Comparison of ENCODE assay signal across 10 mouse cellular contexts in genomic region chr13:84449001-84449551, GRCm38 (mm10).
DNase-seq lines count a peak whose midpoint lies in the region; ATAC-seq and TF ChIP-seq lines count a peak whose summit lies in the region.
"Had no signal": no experiment of that assay in that cellular context is flagged by ENCODE, and none has a peak within 500 bp of the region (broad histone marks: within the 10 kb centered on the region; RNA-seq: fewer than 3 reads in every experiment).

No protein-coding gene starts in this region.

- H3K9me3 ChIP-seq in lung, postnatal 0 days (ENCODE audit: low read length), result no peaks in the 10 kb centered on the region
- H3K9me3 ChIP-seq: embryonic facial prominence, embryonic 13.5 days; G1E had no signal

- H3K36me3 ChIP-seq in lung, postnatal 0 days (ENCODE audit: insufficient read depth, low read length), result no peaks in the 10 kb centered on the region
- H3K36me3 ChIP-seq: embryonic facial prominence, embryonic 13.5 days; G1E had no signal

- H3K27ac ChIP-seq in lung, postnatal 0 days (ENCODE audit: low read length), result no peak overlapping the region
- H3K27ac ChIP-seq: embryonic facial prominence, embryonic 13.5 days had no signal

- TF ChIP-seq EP300 in lung, postnatal 0 days (IDR thresholded peaks at IDR 0.05), result no peak

- TF ChIP-seq CTCF in lung, postnatal 0 days (IDR thresholded peaks at IDR 0.05), result no peak

- H3K27me3 ChIP-seq in lung, postnatal 0 days (replicated peaks; ENCODE audit: insufficient read depth, low read length), result no peaks in the 10 kb centered on the region
- H3K27me3 ChIP-seq: embryonic facial prominence, embryonic 13.5 days had no signal

- intact Hi-C loops in left cerebral cortex, postnatal 10 days (cut with DNase I), result no loop called here

- H3K4me2 ChIP-seq in lung, postnatal 0 days (replicated peaks; ENCODE audit: low read depth, low read length), result no peak overlapping the region
- H3K4me2 ChIP-seq: embryonic facial prominence, embryonic 13.5 days had no signal

- no peaks in the 10 kb centered on the region for H3K4me1 ChIP-seq in lung, postnatal 0 days (ENCODE audit: insufficient read depth, low read depth, low read length)
- H3K4me1 ChIP-seq: embryonic facial prominence, embryonic 13.5 days had no signal

- no peak overlapping the region for H3K9ac ChIP-seq in lung, postnatal 0 days (replicated peaks; ENCODE audit: low read depth)
- H3K9ac ChIP-seq: embryonic facial prominence, embryonic 13.5 days had no signal

- WGBS in lung, postnatal 0 days, result 58% methylated on average over 6 of the region's 6 CpGs

- peak; percentile 6 for DNase-seq in lung, postnatal 0 days (ENCODE audit: low spot score)
- DNase-seq in lung, postnatal 25 days (ENCODE audit: low spot score), result no peak
- peak; percentile 36 to 71 for DNase-seq in frontal cortex, postnatal 36 days (ENCODE audit: low spot score in 2 of 2)
- peak; percentile 20 to 77 for DNase-seq in left cerebral cortex, postnatal 10 days (ENCODE audit: extremely low spot score in 1 of 2, low spot score in 2 of 2)
- DNase-seq in right cerebral cortex, postnatal 36 days (ENCODE audit: low spot score in 2 of 2), result peak; percentile 38 to 52
- DNase-seq in spleen, adult 18-20 months, result no peak
- no peak for DNase-seq in gastrocnemius, postnatal 25 days
- DNase-seq in urinary bladder, postnatal 36 days (ENCODE audit: low spot score in 2 of 2), result no peak

- H3K4me3 ChIP-seq in lung, postnatal 0 days (ENCODE audit: low read depth, low read length), result no peak overlapping the region
- H3K4me3 ChIP-seq: embryonic facial prominence, embryonic 13.5 days had no signal

- peak; percentile 75 for ATAC-seq in lung, postnatal 0 days

Comparison
In these comparisons a context has a peak if more than half of its experiments do, and no peak if none do; other contexts are left out.
1. DNase-seq: peak in lung, postnatal 0 days (single experiment), frontal cortex, postnatal 36 days (2 of 2), left cerebral cortex, postnatal 10 days (2 of 2) and right cerebral cortex, postnatal 36 days (2 of 2); none in lung, postnatal 25 days (single experiment), spleen, adult 18-20 months (0 of 2), gastrocnemius, postnatal 25 days (single experiment) and urinary bladder, postnatal 36 days (0 of 2).